9 mouse cellular contexts compared by ENCODE assay signal in the genomic region with DNA sequence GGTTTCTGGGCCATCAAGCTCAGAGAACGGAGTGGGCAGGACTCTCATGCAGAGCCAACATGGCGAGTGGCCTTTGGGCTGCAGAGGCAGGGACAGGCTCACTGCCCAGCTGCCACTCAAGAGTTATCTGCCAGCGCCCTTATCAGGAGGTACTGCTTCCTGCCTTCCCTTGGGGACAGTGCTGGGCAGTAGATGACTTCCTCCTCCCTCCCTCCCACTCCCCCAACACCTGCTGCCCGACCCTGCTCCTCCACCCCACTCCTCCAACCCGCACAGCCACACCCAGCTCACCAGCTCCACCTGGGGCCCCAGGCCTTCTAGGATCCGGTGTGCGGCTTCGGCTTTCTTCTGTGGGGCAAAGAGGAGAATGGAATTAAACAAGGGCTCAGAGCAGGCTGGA.
A peak's percentile ranks its signal among the peaks of the same experiment; 100 is the strongest.
DNase-seq lines count a peak whose midpoint lies in the region; ATAC-seq and TF ChIP-seq lines count a peak whose summit lies in the region.
"Had no signal": no experiment of that assay in that cellular context is flagged by ENCODE, and none has a peak within 500 bp of the region (broad histone marks: within the 10 kb centered on the region; RNA-seq: fewer than 3 reads in every experiment).

No protein-coding gene starts in this region.

- H3K4me2 ChIP-seq in neural tube, embryonic 11.5 days (ENCODE audit: low read depth): no peak overlapping the region
- no peak overlapping the region for H3K4me2 ChIP-seq in stomach, postnatal 0 days (replicated peaks; ENCODE audit: low read depth)

- H3K4me3 ChIP-seq in neural tube, embryonic 11.5 days (ENCODE audit: low read depth, low read length): no peak overlapping the region
- H3K4me3 ChIP-seq in hindbrain, embryonic 10.5 days: no peak overlapping the region
- H3K4me3 ChIP-seq in stomach, postnatal 0 days (ENCODE audit: low read depth, low read length): no peak overlapping the region

- no peaks in the 10 kb centered on the region for H3K9me3 ChIP-seq in neural tube, embryonic 11.5 days (ENCODE audit: control insufficient read depth, low read length)
- H3K9me3 ChIP-seq in hindbrain, embryonic 10.5 days: 0 out of 2 replicates have a peak, but pooled peaks cover 6% of the 10 kb centered on the region
- no peaks in the 10 kb centered on the region for H3K9me3 ChIP-seq in stomach, postnatal 0 days (ENCODE audit: control insufficient read depth, low read length)

- H3K27ac ChIP-seq in neural tube, embryonic 11.5 days (ENCODE audit: low read depth, low read length): 0 out of 2 replicates have a peak overlapping the region, but pooled peaks have one; percentile 14
- peak overlapping the region; percentile 66 for H3K27ac ChIP-seq in hindbrain, embryonic 10.5 days
- peak overlapping the region; percentile 49 for H3K27ac ChIP-seq in stomach, postnatal 0 days (replicated peaks)
- H3K27ac ChIP-seq: liver, embryonic 14.5 days had no signal

- H3K36me3 ChIP-seq in neural tube, embryonic 11.5 days (ENCODE audit: control insufficient read depth, insufficient read depth, low read length): peaks cover 32% of the 10 kb centered on the region
- H3K36me3 ChIP-seq in hindbrain, embryonic 10.5 days: peaks cover 98% of the 10 kb centered on the region
- peaks cover 32% of the 10 kb centered on the region for H3K36me3 ChIP-seq in stomach, postnatal 0 days (ENCODE audit: control insufficient read depth, insufficient read depth, low read length)

- TF ChIP-seq EP300 in stomach, postnatal 0 days (optimal IDR thresholded peaks at IDR 0.05): no peak

- H3K4me1 ChIP-seq in neural tube, embryonic 11.5 days (ENCODE audit: control insufficient read depth, insufficient read depth, low read length): peaks cover 9% of the 10 kb centered on the region
- H3K4me1 ChIP-seq in hindbrain, embryonic 10.5 days (replicated peaks): peaks cover 28% of the 10 kb centered on the region
- no peaks in the 10 kb centered on the region for H3K4me1 ChIP-seq in stomach, postnatal 0 days (replicated peaks; ENCODE audit: control insufficient read depth, insufficient read depth)

- DNase-seq in neural tube, embryonic 11.5 days (ENCODE audit: low spot score): no peak
- DNase-seq in neural tube, embryonic 10.5 days (ENCODE audit: extremely low spot score, low spot score): no peak
- no peak for DNase-seq in hindbrain, embryonic 10.5 days (ENCODE audit: low spot score)
- peak; percentile 46 for DNase-seq in stomach, postnatal 0 days (ENCODE audit: low spot score)
- DNase-seq in right cerebral cortex, postnatal 14 days: no peak
- DNase-seq: kidney, adult 2 months had no signal

- H3K27me3 ChIP-seq in neural tube, embryonic 11.5 days (ENCODE audit: control insufficient read depth, insufficient read depth, low read length): no peaks in the 10 kb centered on the region
- no peaks in the 10 kb centered on the region for H3K27me3 ChIP-seq in hindbrain, embryonic 10.5 days (ENCODE audit: insufficient read depth, poor library complexity, severe bottlenecking)
- H3K27me3 ChIP-seq in stomach, postnatal 0 days (ENCODE audit: control insufficient read depth, insufficient read depth, low read length): no peaks in the 10 kb centered on the region

- ATAC-seq in neural tube, embryonic 11.5 days (ENCODE audit: insufficient read depth, low FRiP score, low TSS enrichment): no peak
- ATAC-seq in megakaryocyte progenitor cell, adult 5-6 weeks (replicated peaks; ENCODE audit: poor library complexity): peak; percentile 4; the same call in 1 of the 2 replicates
- peak; percentile 30; the same call in 1 of the 2 replicates for ATAC-seq in stomach, postnatal 0 days (ENCODE audit: low FRiP score, low TSS enrichment)
- ATAC-seq in frontal cortex, adult (ENCODE audit: low TSS enrichment): no peak

- 82% methylated on average over 8 of the region's 8 CpGs for WGBS in neural tube, embryonic 11.5 days
- 87% methylated on average over 8 of the region's 8 CpGs for WGBS in hindbrain, embryonic 10.5 days
- 61% methylated on average over 8 of the region's 8 CpGs for WGBS in stomach, postnatal 0 days

- 0 out of 2 replicates have a peak, but pooled peaks have one; percentile 16 for TF ChIP-seq CTCF in stomach, postnatal 0 days (IDR thresholded peaks at IDR 0.05; ENCODE audit: low read depth)

- H3K9ac ChIP-seq in neural tube, embryonic 11.5 days (ENCODE audit: low read length): no peak overlapping the region
- H3K9ac ChIP-seq in stomach, postnatal 0 days (ENCODE audit: low read length): peak overlapping the region; percentile 43
- H3K9ac ChIP-seq: liver, embryonic 14.5 days had no signal

Comparison
In these comparisons a context has a peak if more than half of its experiments do, and no peak if none do; other contexts are left out.
1. ATAC-seq: peak in megakaryocyte progenitor cell, adult 5-6 weeks (single experiment) and stomach, postnatal 0 days (single experiment); none in neural tube, embryonic 11.5 days (single experiment) and frontal cortex, adult (single experiment).
2. H3K27ac ChIP-seq: peak in every context shown above with its lines; median percentile 66 in hindbrain, embryonic 10.5 days; 49 in stomach, postnatal 0 days; 14 in neural tube, embryonic 11.5 days.